Mouse (Mus musculus) c-Kit-positive CD71-positive TER-119-positive erythroid progenitor cells, embryonic 14.5 days (primary cell): Measurements from ENCODE around the gene Strip1.
A peak's percentile ranks its signal among the peaks of the same experiment; 100 is the strongest.
"Not testable (repeated sequence)": the region's sequence is repeated elsewhere in the genome, so short reads cannot be mapped to it uniquely, and the experiment has no call there.

Source experiments
- DNase-seq: peaks from one replicate; pipeline ENCODE4 v3.0.0-alpha.2; 2013; ENCODE audit warnings: low spot score

Gene Strip1

DNA sequence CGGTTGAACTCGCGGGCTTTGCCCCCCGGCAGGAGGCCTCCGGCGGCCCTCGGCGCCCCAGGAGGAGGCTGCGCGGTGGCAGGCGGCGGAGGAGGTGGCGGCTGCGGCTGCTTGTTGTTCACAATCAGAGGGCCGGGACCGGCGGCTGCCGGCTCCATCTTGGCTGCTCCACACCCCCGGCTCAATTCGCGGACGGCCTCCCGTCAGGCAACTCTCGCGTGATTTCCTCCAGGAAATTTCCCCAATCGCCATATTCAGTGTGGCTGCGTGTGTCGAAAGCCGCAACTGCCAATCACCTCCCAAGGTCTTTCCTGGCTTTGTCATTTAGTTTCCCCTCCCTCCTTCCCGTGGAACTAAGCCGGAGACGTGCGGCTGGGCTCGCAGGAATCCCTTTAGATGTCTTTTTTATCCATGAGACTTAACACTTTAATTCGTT, at the start of gene Strip1:
Gene Strip1, minus strand, starts transcription at position 172 of the 436 bp plus-strand sequence.
- DNase-seq = peak; percentile 92

DNA sequence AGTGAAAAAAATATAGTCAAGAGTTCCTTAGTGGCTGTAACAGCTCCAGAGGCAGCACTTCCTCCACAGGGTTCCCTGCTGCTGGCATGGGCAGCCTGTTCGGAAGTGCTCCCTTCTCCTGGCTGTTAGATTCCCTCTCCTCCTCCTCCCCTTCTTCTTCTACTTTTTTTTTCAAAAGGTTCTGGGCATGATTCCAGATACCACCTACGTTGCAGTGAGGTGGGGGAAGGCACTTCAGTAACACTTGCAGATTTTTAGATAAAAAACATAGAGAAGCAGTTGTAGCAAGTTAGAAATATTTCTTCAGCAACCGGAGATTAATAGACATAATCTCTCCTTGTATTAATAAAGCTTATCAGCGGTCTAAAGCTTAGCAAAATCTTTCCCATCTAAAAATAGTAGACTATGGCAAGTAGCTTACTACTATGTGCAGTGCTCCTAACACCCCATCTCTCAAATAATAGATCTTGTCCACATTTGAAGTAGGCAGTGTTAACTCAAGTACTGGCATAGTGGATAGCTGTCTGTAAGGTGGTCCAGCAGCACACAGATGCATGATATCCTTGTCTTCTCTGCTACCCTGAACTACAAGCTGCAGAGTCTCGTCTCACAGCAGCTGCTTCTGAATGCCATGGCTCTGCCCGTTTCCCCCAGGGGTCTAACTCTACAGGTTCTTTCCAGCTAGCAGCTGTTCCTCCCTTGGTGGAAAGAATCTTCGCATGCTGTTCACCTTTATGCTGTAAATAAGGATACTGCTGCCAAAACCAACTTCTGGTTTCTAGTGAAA, 49.5 kb upstream of the Strip1 start:
- no peak for DNase-seq

DNA sequence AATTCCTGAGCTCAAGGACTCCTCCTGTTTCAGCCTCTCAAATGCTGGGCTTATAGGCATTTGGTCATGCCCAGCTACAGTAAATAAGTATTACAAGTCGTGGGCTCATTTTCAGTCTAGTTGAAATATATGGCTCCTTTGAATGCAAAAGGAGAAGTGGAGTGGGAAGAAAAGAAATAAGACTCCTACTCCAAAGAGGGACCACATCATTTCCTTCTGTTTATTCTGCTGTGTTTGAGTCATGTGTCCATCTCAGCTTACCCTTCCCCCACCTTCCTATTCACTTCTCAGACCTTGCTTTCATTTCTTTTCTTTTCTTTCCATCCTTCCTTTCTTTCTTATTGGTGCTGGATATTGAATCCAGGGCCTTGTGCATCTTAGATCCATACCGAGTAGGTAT, 40.0 kb upstream of the Strip1 start:
- DNase-seq = no peak

DNA sequence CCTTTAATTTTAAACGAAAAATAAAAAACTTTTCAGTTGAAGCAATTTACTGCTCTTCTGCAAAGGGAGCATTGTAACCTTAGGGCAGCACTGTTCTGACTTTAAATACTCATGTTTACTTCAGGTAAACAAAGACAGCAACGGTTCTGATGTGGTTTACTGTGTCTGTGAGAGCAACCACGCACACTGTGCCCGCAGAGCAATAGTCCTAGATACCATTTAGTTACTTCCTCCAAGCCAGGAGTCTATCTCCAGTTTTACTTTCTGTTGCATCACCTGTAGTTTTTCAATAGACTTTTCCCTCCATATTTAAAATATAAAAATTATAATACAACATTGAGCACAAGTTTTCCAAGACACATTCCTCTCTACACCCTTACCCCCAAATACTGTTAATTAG, 39.0 kb upstream of the Strip1 start:
- DNase-seq = no peak

DNA sequence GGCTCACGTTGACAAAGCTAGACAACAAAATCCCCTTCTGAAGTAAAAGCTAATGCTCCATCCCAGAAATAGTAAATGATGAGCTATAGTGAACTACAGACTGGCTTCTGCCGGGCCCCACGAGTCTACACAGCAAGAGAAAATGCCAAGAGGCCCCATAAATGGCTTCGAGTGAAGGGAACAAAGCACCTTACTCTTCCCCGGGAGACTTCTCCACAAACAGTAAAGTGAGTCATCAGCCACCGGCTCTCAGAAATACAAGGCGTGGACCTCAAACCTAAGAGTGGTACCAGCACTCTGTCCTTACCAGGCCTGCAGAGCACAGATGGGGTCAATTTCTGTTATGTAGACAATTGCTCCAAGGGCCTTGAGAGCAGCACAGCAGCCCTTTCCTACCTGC, 37.3 kb upstream of the Strip1 start:
- DNase-seq = no peak

DNA sequence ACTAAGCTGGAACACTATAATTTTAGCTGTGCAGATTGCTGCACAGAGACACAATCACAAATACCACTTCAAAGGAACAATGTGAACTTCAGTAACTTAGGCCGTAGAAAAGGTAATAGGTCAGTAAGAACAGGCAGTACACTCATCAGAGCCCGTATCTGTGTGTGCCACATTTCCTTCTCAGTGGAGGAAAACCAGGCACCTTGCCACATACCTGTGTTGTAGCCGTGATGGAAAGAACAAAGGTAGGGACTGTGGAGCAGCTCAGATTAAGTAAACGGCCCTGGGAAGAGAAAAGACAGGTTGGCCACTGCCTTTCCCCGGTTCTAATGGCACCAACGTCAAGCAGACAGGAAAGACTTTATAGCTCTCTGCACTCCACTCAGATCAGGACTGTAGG, 35.9 kb upstream of the Strip1 start:
- DNase-seq = no peak

DNA sequence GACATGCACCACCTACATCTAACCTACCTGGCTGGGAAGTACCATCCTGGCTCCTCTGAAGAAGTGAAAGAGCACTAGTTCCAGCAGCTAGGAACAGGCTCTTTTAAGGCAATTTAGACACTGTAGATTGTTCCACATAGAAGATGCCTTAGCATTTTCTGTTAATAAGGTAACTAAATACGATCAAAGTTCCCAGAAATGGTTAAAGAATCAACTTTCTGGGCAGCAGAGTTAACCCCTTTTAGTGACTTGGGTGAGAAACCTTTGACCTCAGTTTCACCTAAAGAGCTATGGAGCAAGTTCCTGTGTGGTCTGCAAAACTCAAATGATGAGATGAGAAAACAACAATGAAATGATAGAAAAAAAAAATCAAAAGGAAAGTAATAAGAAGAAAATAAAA, 33.1 kb upstream of the Strip1 start:
- DNase-seq = no peak

DNA sequence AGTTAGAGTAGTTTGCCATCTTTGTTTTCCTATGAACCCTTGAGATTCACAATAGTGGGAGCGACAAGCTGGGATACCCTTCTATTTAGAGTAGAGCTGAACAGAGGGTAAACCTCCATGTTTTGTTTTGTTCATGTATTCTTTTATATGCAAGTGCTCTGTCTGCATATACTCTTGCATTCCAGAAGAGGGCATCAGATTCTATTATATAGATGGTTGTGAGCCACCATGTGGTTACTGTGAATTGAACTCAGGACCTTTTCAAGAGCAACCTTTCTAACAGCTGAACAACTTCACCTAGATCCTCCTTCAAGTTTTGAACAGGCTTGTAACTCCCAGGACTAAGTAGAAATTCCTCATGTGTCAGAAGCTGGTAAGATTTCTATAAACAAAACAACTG, 27.5 kb upstream of the Strip1 start:
- DNase-seq = no peak

DNA sequence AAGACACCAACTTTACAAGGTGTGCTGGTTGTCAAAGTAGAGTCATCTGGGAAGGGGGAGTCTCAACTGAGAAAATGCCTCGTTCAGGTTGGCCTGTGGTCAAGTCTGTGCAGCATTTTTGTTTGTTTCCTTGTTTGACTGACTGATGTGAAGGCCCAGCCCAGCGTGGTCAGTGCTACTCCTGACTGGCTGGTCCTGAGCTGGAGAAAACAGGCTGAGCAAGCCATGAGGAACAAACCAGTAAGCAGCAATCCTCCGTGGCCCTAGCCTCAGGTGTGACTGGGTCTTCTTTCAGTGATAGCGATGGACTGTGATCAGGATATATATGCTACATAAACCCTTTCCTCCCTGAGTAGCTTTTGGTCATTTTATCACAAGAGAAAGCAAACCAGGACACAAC, 25.4 kb upstream of the Strip1 start:
- DNase-seq = no peak

DNA sequence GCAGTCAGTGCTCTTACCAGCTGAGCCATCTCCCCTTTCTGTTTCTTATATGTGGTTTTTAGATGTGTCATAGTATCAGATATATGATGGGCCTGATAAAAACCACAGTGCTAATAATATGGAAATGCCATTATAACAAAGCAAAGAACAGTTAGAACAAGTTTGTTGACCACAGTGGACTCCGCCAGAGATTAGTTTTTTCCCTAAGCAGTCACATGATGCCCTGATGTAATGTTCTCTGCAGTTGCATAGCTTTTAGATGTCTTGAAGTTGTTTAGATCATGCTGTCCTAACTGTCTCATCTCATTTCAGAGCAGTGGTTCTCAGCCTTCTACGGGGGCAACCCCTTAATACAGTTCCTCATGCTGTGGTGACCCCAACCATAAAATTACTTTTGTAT, 24.7 kb upstream of the Strip1 start:
- no peak for DNase-seq

DNA sequence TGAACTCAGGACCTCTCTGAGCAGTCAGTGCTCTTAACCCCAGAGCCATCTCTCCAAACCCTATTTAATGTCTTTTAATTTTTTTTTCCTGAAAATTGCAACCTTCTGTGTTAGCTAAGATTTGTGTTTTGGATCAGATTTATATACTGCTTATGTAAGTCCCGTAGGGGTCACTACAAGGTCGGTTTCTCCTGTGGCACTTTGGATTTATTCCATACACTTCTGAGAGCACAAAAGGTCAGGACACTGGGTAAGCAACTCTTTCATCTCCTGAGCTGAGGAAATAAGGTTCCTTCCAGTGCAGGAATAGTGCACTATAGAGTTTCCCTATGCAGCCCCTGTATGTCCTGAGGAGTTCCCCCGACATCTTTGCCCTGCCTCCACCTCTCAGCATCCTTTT, 24.0 kb upstream of the Strip1 start:
- no peak for DNase-seq

DNA sequence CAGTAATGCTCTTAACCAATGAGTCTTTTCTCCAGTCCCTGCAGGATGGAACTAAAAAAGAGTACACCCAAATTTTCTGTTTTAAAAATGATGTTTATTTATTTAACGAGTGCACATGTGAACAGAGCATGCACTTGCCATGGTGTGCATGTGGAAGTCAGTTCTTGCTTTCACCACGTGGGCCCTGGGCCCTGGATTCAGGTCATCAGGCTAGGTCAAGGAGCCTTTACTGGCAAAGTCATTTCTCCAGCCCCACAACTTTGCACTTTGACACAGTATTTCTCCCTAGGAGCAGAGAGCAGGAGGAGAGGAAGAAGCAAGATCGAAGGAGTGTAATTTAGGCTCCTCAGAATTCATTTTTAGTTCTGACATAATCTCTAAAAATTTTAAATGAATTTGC, 23.4 kb upstream of the Strip1 start:
- DNase-seq = no peak

DNA sequence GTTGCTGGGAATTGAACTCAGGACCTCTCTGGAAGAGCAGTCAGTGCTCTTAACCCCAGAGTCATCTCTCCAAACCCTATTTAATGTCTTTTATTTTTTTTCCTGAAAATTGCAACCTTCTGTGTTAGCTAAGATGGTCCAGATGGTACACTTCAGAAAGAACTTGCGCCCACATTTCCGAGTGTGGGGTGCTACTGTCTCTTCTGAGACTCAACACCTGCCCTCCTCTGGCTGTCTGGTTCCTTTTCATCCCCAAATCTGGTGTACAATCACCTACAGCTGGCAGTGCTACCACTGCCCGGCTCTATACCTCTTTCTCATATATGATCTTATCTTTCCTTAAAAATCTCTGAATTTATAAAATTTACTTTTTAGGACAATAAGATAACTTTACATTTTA, 21.5 kb upstream of the Strip1 start:
- no peak for DNase-seq

DNA sequence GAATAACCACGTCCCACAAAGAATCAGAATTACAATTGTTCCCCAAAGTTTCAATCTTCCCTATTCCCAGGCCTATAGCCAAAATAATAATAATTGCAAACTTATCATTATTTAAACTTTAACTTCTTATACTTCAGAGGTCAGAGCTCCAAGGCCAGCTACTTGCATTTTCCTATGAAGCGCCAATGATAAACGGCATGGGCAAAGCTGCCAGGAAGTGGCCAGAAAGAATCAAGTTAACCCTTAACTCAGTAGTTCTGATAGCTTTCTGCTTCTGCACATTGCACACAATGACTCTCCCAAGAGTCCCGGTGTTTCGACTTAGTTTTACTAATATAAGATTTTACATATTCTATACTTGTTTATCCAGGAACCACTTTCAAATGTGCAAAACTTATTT, 18.8 kb upstream of the Strip1 start:
- DNase-seq = not testable (repeated sequence)

DNA sequence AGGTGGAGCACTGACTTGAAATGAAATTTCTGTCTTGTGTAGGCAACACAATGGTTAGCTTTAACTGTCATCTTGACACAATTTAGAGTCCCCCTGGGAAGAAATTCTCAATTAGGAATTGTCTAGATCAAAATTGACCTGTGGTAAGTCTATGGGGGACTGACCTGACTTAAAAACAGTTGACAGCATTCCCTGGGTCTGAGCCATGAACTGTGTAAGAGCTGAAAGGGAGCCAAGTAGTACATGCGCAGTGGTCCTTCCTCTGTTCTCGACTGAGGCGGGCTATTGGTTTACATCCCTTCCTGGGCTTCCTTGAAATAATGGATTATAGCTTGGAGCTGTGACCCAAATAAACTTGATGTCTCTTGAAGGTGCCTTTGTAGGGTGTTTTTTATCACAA, 15.5 kb upstream of the Strip1 start:
- no peak for DNase-seq

DNA sequence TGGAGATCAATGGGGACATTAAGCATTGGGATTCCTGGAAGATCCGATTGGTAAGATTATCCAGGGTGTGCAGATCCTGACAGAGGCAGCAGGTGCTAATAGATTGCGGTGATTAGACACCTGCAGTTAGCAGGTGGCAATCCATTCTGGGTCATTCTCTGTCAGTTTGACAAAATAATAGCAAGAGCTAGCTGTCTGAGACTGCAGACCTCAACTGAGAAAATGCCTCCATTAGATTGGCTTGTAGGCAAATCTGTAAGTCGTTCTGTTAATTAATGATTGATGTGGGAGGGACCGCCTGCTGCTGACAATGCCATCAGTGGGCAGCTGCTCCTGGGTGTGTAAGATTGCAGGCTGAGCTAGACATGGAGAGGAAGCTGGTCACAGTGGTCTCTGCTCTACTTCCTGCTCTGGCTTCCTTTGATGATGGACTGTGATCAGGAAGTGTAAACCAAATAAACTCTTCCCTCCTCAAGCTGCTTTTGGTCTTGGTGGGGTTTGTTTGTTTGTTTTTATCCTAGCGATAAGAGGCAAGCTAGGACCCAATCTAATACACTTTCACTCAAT, 6.2 kb upstream of the Strip1 start:
- DNase-seq = no peak

DNA sequence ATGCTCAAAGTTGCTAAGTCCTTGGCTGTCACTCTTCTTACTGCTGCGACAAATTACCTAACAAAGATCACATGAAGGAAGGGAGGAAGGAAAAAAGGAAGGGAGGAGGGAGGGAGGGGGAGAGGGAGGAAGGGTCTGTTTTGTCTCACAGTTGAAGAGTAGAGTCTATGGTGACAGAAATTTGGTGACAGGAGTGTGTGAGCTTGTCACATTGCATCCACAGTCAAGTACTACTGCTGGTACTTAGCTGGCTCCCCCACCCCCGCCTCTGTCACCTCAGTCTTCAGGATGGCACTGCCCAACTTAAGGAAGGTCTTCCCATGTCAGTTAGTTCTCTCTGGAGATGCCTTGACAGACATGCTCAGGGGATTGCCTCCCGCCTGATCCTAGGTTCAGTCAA, 4.7 kb upstream of the Strip1 start:
- DNase-seq = no peak

DNA sequence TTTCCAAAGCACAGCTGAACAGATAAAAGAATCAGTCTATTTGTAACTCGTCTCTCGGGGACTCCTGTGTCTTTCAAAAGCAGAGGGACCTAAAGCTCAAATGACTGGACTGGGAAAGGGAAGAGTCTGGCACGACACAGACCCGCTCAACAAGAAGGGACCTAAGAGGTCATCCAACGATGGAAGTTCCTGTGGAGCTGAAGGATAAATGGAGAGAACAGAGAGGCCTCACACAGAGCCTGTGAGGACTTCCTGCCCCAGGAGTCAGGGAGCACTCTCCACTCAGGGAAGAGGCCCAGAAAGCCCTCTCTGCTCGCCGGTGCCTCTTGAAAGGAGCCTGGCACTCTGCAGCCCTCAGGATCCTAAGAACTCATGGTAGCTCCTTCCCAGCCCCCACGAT, 4.3 kb upstream of the Strip1 start:
- no peak for DNase-seq

DNA sequence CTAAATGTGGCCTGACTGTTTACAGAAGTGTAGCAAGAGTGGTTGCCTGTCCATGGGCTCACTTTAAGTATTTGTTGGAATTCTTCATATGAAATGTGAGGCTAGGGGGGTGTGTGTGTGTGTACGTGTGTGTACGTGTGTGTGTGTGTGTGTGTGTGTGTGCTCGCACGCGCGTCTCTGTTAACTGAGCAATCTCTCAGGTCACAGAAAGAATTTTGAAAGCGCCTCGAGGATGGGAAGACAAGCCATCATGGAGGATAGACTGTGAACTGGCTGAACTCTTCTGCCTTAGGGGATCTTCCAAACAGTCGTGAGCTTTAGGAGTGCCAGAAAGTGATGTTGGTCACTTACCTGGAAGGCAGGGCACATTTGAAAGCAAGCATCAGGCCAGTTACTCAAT, 2.4 kb upstream of the Strip1 start:
- DNase-seq = no peak

DNA sequence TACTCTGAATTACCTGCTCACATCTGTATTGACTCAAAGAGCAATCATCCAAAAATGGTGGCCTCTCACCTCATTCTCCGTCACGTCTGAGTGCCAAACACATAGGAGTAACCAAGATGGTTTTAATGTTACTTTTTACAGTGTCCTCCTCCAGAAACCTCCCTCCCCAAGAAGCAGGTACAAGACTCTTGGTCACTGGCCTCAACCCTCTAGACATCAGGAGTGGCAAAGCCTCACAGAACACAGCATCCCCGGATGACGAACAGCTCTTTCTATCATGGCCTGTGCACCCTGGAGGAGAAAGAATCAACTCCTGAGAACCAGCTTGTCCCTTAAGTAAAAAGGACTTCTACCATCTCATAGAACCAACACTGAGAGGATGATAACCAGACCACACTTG, 1.3 kb upstream of the Strip1 start:
- DNase-seq = no peak

DNA sequence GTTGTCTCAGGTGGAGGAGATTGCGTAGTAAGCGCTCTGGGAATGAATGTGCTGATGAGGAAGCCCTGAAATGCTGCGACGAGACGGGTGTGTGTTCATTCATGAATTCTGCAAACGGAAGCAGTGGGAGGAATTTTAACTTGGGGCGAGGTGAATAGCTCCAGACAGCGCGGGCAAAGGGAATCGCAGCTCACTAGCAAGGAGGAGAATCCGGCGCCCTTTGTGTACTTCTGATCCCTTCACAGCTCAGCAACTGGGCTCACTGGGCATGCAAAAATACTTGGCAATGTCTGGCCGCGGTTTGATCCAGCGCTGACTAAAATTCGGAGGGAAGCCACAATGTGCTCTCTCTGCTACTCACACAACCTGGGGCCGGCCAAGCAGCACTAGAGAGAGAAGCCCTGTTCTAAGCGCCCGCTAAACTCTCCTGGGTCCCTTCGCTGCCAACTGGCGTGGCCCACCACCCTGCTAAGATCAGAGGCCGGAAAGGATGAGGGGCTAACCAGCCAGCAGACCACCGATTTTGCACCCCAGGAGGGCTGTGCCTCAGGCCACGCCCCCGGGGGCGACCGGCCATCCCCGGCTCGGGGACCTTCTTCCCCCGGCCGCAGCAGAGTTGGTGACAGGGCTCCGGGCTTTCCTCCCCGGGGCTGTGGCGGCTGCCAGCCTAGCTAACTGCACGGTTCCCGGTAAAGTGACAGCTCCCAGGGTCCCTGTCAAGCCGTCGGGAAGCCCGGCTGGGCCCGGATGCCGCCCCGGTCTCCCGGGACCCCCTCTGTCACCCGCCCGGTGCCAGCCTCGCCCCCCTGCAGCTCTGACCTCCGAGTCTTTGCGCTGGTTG, 592 bp downstream of the Strip1 start, which contains the start of gene Gm10961:
Gene Gm10961, plus strand, starts transcription at position 641 of the 841 bp plus-strand sequence.
- DNase-seq = peak; percentile 20

DNA sequence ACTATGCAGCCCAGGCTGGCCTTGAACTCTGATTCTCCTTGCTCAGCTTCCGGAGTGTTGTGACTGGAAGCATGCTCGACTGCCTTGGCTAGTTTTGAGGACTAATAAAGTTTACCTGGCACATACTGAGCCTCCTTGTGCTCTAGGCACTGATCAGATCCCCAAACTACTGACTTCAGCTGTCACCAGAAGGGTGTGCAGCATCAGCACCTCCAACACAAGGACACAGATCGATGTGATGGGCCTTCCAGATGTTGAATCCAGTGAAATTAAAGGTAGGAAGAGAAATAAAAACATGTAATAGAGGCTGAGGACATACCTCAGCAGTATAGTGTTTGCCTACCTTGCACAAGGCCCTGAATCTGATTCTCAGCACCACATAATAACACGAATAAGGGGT, 2.1 kb downstream of the Strip1 start:
- no peak for DNase-seq

DNA sequence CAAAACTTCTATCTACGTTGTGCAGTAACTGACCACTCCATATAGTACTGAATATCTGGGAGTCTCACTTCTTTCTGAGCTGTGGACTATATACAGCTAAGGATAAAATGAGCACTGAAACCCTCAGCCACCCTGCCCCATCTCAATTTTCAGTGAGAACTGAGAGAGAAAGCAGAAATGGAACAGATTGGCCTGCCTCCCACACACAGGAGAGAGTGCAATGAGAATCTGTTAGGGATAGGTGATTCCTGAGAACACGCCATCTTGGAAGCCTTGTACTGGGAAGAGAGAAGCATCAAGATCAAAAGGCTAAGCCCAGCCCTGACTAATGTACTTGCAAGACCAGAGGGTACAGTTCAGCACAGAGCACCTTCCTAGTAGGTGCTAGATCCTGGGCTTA, 2.9 kb downstream of the Strip1 start:
- DNase-seq = no peak
